In the genomic region with DNA sequence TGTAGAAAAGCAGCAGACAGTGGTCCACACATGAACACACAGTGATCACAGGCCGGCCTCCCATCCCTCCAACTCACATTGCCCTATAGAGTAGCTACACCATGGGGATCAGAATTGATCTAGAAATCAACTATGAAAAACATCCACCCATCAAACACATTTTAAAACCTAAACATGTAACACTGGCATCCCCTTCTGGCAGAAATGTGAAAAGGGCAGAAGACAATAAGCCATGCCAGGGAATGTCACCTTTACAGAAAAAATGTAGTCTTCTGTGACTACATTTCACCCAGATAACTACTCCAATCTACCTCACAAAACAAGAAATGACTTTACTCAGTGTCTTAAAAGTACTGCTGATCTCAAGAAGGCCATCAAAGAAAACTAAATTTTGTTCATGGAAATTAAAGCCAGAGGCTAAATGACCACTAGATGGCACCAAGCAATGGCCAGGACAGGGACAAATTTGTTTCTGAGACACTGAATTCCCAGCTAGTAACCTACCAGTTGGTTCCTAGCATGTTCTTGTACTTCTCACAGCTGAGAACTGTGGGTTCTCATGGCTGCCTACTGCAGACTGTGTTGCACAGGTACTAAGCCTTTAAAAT, we compare ENCODE assay signal across 9 mouse cellular contexts.
DNase-seq lines count a peak whose midpoint lies in the region; ATAC-seq and TF ChIP-seq lines count a peak whose summit lies in the region.
"Had no signal": no experiment of that assay in that cellular context is flagged by ENCODE, and none has a peak within 500 bp of the region (broad histone marks: within the 10 kb centered on the region; RNA-seq: fewer than 3 reads in every experiment).

No protein-coding gene starts in this region.

- TF ChIP-seq POLR2A in liver, adult 2 months (IDR thresholded peaks at IDR 0.05; ENCODE audit: extremely low read depth, insufficient read depth, low read length), result no peak

- peak; percentile 31 for DNase-seq in forebrain, embryonic 14.5 days (ENCODE audit: low spot score)
- peak; percentile 49 for DNase-seq in liver, adult 2 months (ENCODE audit: extremely low read depth, low read depth, low spot score)
- peak; percentile 9 for DNase-seq in retina, adult 2 months (ENCODE audit: low read depth, low spot score)
- no peak for DNase-seq in gastrocnemius, postnatal 4 days (ENCODE audit: low spot score in 2 of 2)

- H3K36me3 ChIP-seq in forebrain, embryonic 14.5 days (ENCODE audit: control insufficient read depth, insufficient read depth, low read length), result no peaks in the 10 kb centered on the region
- 0 out of 2 replicates have a peak, but pooled peaks cover 5% of the 10 kb centered on the region for H3K36me3 ChIP-seq in forebrain, embryonic 13.5 days (ENCODE audit: poor library complexity, severe bottlenecking)
- no peaks in the 10 kb centered on the region; the same call in 1 of the 2 replicates for H3K36me3 ChIP-seq in liver, adult 2 months (ENCODE audit: control insufficient read depth, insufficient read depth, low read length)
- peaks cover 5% of the 10 kb centered on the region for H3K36me3 ChIP-seq in liver, embryonic 12.5 days

- peak; percentile 59 for TF ChIP-seq CTCF in liver, adult 2 months (IDR thresholded peaks at IDR 0.05; ENCODE audit: low read depth, low read length)

- H3K27ac ChIP-seq in forebrain, embryonic 14.5 days (ENCODE audit: low read depth, low read length), result no peak overlapping the region
- no peak overlapping the region for H3K27ac ChIP-seq in forebrain, embryonic 13.5 days
- no peak overlapping the region for H3K27ac ChIP-seq in liver, adult 2 months (replicated peaks; ENCODE audit: insufficient read depth, low read depth, low read length)
- no peak overlapping the region for H3K27ac ChIP-seq in liver, embryonic 12.5 days
- H3K27ac ChIP-seq: heart, embryonic 15.5 days had no signal

- H3K9ac ChIP-seq in forebrain, embryonic 14.5 days (ENCODE audit: low read length), result no peak overlapping the region
- no peak overlapping the region for H3K9ac ChIP-seq in forebrain, embryonic 13.5 days
- no peak overlapping the region for H3K9ac ChIP-seq in liver, adult 2 months (ENCODE audit: low read depth, low read length)
- H3K9ac ChIP-seq in liver, embryonic 12.5 days, result no peak overlapping the region
- H3K9ac ChIP-seq: heart, embryonic 15.5 days had no signal

- H3K9me3 ChIP-seq in forebrain, embryonic 14.5 days (replicated peaks; ENCODE audit: control insufficient read depth, low read length), result no peaks in the 10 kb centered on the region
- peaks cover 7% of the 10 kb centered on the region; the same call in 1 of the 2 replicates for H3K9me3 ChIP-seq in forebrain, embryonic 13.5 days (replicated peaks)
- no peaks in the 10 kb centered on the region for H3K9me3 ChIP-seq in liver, embryonic 12.5 days (replicated peaks)
- H3K9me3 ChIP-seq: heart, embryonic 15.5 days had no signal

- no peak overlapping the region for H3K4me3 ChIP-seq in forebrain, embryonic 14.5 days (ENCODE audit: low read depth, low read length)
- H3K4me3 ChIP-seq in forebrain, embryonic 13.5 days, result no peak overlapping the region
- H3K4me3 ChIP-seq in liver, adult 2 months (ENCODE audit: insufficient read depth, low read depth, low read length), result no peak overlapping the region
- H3K4me3 ChIP-seq in liver, embryonic 12.5 days, result no peak overlapping the region
- H3K4me3 ChIP-seq: heart, embryonic 15.5 days had no signal

- no peaks in the 10 kb centered on the region for H3K4me1 ChIP-seq in forebrain, embryonic 14.5 days (ENCODE audit: control insufficient read depth, insufficient read depth, low read length)
- no peaks in the 10 kb centered on the region for H3K4me1 ChIP-seq in forebrain, embryonic 13.5 days
- peaks cover 13% of the 10 kb centered on the region; the same call in 1 of the 2 replicates for H3K4me1 ChIP-seq in liver, adult 2 months (ENCODE audit: control insufficient read depth, insufficient read depth, low read length)
- H3K4me1 ChIP-seq in liver, embryonic 12.5 days, result no peaks in the 10 kb centered on the region
- H3K4me1 ChIP-seq: heart, embryonic 15.5 days had no signal

- H3K4me2 ChIP-seq in forebrain, embryonic 14.5 days (ENCODE audit: low read length), result no peak overlapping the region
- no peak overlapping the region for H3K4me2 ChIP-seq in forebrain, embryonic 13.5 days
- no peak overlapping the region for H3K4me2 ChIP-seq in liver, embryonic 12.5 days
- H3K4me2 ChIP-seq: heart, embryonic 15.5 days had no signal

- no peaks in the 10 kb centered on the region for H3K27me3 ChIP-seq in forebrain, embryonic 14.5 days (replicated peaks; ENCODE audit: control insufficient read depth, insufficient read depth, low read length)
- H3K27me3 ChIP-seq in forebrain, embryonic 13.5 days, result no peaks in the 10 kb centered on the region
- no peaks in the 10 kb centered on the region for H3K27me3 ChIP-seq in liver, adult 2 months (ENCODE audit: control insufficient read depth, insufficient read depth, low read length)
- no peaks in the 10 kb centered on the region for H3K27me3 ChIP-seq in liver, embryonic 12.5 days (replicated peaks)
- H3K27me3 ChIP-seq: heart, embryonic 15.5 days had no signal

- peaks cover 15% of the 10 kb centered on the region; the same call in 1 of the 2 replicates for H3K79me2 ChIP-seq in liver, adult 2 months (ENCODE audit: control insufficient read depth, insufficient read depth, low read length)

- ATAC-seq in forebrain, embryonic 14.5 days, result no peak
- ATAC-seq in forebrain, embryonic 13.5 days, result no peak
- no peak for ATAC-seq in liver, embryonic 12.5 days
- peak; percentile 66 for ATAC-seq in common myeloid progenitor, adult 5-6 weeks (replicated peaks; ENCODE audit: low read depth, poor library complexity, severe bottlenecking)
- no peak for ATAC-seq in monocyte, adult 5-6 weeks (replicated peaks; ENCODE audit: insufficient number of reproducible peaks, low FRiP score, low TSS enrichment, poor library complexity, severe bottlenecking)

- 90% methylated on average over 1 of the region's 1 CpGs for WGBS in forebrain, embryonic 14.5 days
- WGBS in forebrain, embryonic 13.5 days, result 92% methylated on average over 1 of the region's 1 CpGs
- WGBS in liver, adult 2 months, result 100% methylated on average over 1 of the region's 1 CpGs
- 88% methylated on average over 1 of the region's 1 CpGs for WGBS in liver, embryonic 12.5 days (ENCODE audit: insufficient replicate concordance)

Comparison
In these comparisons a context has a peak if more than half of its experiments do, and no peak if none do; other contexts are left out.
1. DNase-seq: peak in forebrain, embryonic 14.5 days (single experiment), liver, adult 2 months (single experiment) and retina, adult 2 months (single experiment); none in gastrocnemius, postnatal 4 days (0 of 2).